Mouse (Mus musculus) megakaryocyte, embryonic 14.5 days (primary cell): ENCODE data around the gene Tgds.

Experiments
- FLI1 ChIP-seq: IDR thresholded peaks from 2 replicates; pipeline ENCODE4 v1.6.1; 2012; ENCODE audit warnings: low read length, inconsistent platforms, mixed read lengths
- GATA1 ChIP-seq: IDR thresholded peaks from 3 replicates; pipeline ENCODE4 v1.6.1; 2012; ENCODE audit warnings: mixed read lengths, low read length, inconsistent platforms, borderline replicate concordance

- TF ChIP-seq GATA1 = no peak
- TF ChIP-seq FLI1 = no peak
These were observed 63.0 kb downstream of the Tgds start for GRCm38 (mm10) chr14:118069439-118070079.
